Mouse (Mus musculus): ENCODE data around the gene Uimc1.

GRCm38 (mm10) chr13:55018700-55019099 is 81.4 kb downstream of the Uimc1 start:
- TF ChIP-seq POLR2A (IDR thresholded peaks at IDR 0.05; ENCODE audit: extremely low read depth, insufficient read depth, low read length) (no peak), CTCF (IDR thresholded peaks at IDR 0.05; ENCODE audit: extremely low read depth, insufficient read depth, low read length) (no peak)
